Comparison of ENCODE assay signal across 8 mouse cellular contexts in genomic region chr10:80226416-80227165, GRCm38 (mm10). TPM values are rescaled to one million over a fixed set of nuclear protein-coding genes. Genes with fewer than 3 reads are reported as not detected.
DNase-seq lines count a peak whose midpoint lies in the region; ATAC-seq lines count a peak whose summit lies in the region.

Mum1 (plus strand) TSS chr10:80226434.

- WGBS in hindbrain, embryonic 13.5 days: under 1% methylated on average over 53 of the region's 75 CpGs

- H3K4me3 ChIP-seq in hindbrain, embryonic 13.5 days: peak within 1 kb of the TSS; percentile 80

- H3K27me3 ChIP-seq in hindbrain, embryonic 13.5 days: no peaks in the 10 kb centered on the region

- H3K36me3 ChIP-seq in hindbrain, embryonic 13.5 days: peaks cover 21% of the 10 kb centered on the region

- H3K27ac ChIP-seq in hindbrain, embryonic 13.5 days: peak within 1 kb of the TSS; percentile 97

- H3K9ac ChIP-seq in hindbrain, embryonic 13.5 days: peak within 1 kb of the TSS; percentile 96

- DNase-seq in R1 (ENCODE audit: low read depth, low spot score): peak; percentile 99
- peak; percentile 97 to 98 for DNase-seq in cerebellum, postnatal 14 days
- peak; percentile 97 to 98 for DNase-seq in frontal cortex, postnatal 14 days (ENCODE audit: low spot score in 2 of 2)
- peak; percentile 91 to 92 for DNase-seq in layer of hippocampus, postnatal 25 days (ENCODE audit: extremely low spot score in 1 of 2, low spot score in 1 of 2)
- DNase-seq in lung, postnatal 25 days (ENCODE audit: low spot score): peak; percentile 100
- DNase-seq in retina, postnatal 7 days (ENCODE audit: low read depth, low spot score): peak; percentile 96
- DNase-seq in urinary bladder, adult 2 months (ENCODE audit: low spot score): peak; percentile 93

- no peaks in the 10 kb centered on the region for H3K9me3 ChIP-seq in hindbrain, embryonic 13.5 days

- peaks cover 43% of the 10 kb centered on the region for H3K4me1 ChIP-seq in hindbrain, embryonic 13.5 days (replicated peaks)

- ATAC-seq in hindbrain, embryonic 13.5 days (ENCODE audit: low FRiP score): peak; percentile 97

- H3K4me2 ChIP-seq in hindbrain, embryonic 13.5 days: peak within 1 kb of the TSS; percentile 93

RNA-seq across cellular contexts. Expression of gene Mum1, which starts in this region (rescaled TPM):
- polyA plus RNA-seq in hindbrain, embryonic 13.5 days (2015; fragmentation: Nextera tagmentation; extraction: Ambion mirVana): 47.3 and 49.9 TPM in 2 replicates
- total RNA-seq in layer of hippocampus, postnatal 25 days (2021): 10 to 100 TPM; 39.5 to 48.9 TPM
- polyA plus RNA-seq in urinary bladder, adult 2 months (2012; rRNA removed): 36.1 and 37.8 TPM in 2 replicates

Comparison
In these comparisons a context has a peak if more than half of its experiments do, and no peak if none do; other contexts are left out.
1. Peak in every context shown above with its lines: DNase-seq, ATAC-seq, H3K4me3 ChIP-seq and H3K27ac ChIP-seq.